Mouse (Mus musculus) common myeloid progenitor, adult 5-6 weeks (primary cell): ENCODE measurements around the gene Ppp1r36. TPM values are rescaled to one million over a fixed set of nuclear protein-coding genes. Genes with fewer than 3 reads are reported as not detected.

ENCODE experiments used
- ATAC-seq: replicated peaks from 2 replicates; pipeline ENCODE4 v1.8.0; 2016; ENCODE audit warnings: low read depth, mild to moderate bottlenecking, moderate TSS enrichment, inconsistent platforms; ENCODE audit not compliant: poor library complexity, severe bottlenecking
- total RNA-seq: library from RNA; stranded (forward); fragments of 200-1000, 187-1606 nt; gene quantifications from 2 replicates; pipeline ENCODE4 v1.2.3, GENCODE M21; 2017

Gene Ppp1r36
- total RNA-seq, result 0.64 and 2.2 TPM in 2 replicates

GRCm38 (mm10) chr12:76417433-76417854 lies at the start of gene Ppp1r36:
TSS of gene Ppp1r36 (plus strand) at chr12:76417538.
- no peak for ATAC-seq

- ATAC-seq, result no peak
These were observed 49.0 kb upstream of the Ppp1r36 start for GRCm38 (mm10) chr12:76368201-76368789.

- no peak for ATAC-seq
These were observed 48.5 kb upstream of the Ppp1r36 start for GRCm38 (mm10) chr12:76368790-76369205.

- peak; percentile 16 for ATAC-seq
These were observed 47.9 kb upstream of the Ppp1r36 start, which contains the start of gene Zbtb25 for GRCm38 (mm10) chr12:76369206-76369977. TSS of gene Zbtb25 (minus strand) at chr12:76369602.

GRCm38 (mm10) chr12:76369978-76370830 lies 47.1 kb upstream of the Ppp1r36 start, which contains the start of gene Zbtb1:
TSS of gene Zbtb1 (plus strand) at chr12:76370266.
- ATAC-seq, result peak; percentile 19

- peak; percentile 17; the same call in 1 of the 2 replicates for ATAC-seq
These were observed 46.3 kb upstream of the Ppp1r36 start for GRCm38 (mm10) chr12:76370831-76371571.

- ATAC-seq, result no peak
These were observed 45.3 kb upstream of the Ppp1r36 start for GRCm38 (mm10) chr12:76372046-76372445.

GRCm38 (mm10) chr12:76372881-76373818 lies 44.2 kb upstream of the Ppp1r36 start:
- no peak for ATAC-seq

GRCm38 (mm10) chr12:76373991-76374390 lies 43.3 kb upstream of the Ppp1r36 start:
- no peak for ATAC-seq

GRCm38 (mm10) chr12:76374911-76375310 lies 42.4 kb upstream of the Ppp1r36 start:
- no peak for ATAC-seq

- ATAC-seq, result peak; percentile 40
These were observed 41.8 kb upstream of the Ppp1r36 start for GRCm38 (mm10) chr12:76375506-76375905.

- ATAC-seq, result peak; percentile 74
These were observed 40.7 kb upstream of the Ppp1r36 start for GRCm38 (mm10) chr12:76376649-76377048.

- 0 out of 2 replicates have a peak, but pooled peaks have one; percentile 13 for ATAC-seq
These were observed 40.3 kb upstream of the Ppp1r36 start for GRCm38 (mm10) chr12:76377059-76377458.

- ATAC-seq, result no peak
These were observed 39.6 kb upstream of the Ppp1r36 start for GRCm38 (mm10) chr12:76377726-76378125.

- no peak for ATAC-seq
These were observed 38.8 kb upstream of the Ppp1r36 start for GRCm38 (mm10) chr12:76378556-76378955.

GRCm38 (mm10) chr12:76380151-76380550 lies 37.2 kb upstream of the Ppp1r36 start:
- no peak for ATAC-seq

- ATAC-seq, result no peak
These were observed 32.0 kb upstream of the Ppp1r36 start for GRCm38 (mm10) chr12:76385342-76385741.

GRCm38 (mm10) chr12:76388794-76389193 lies 28.5 kb upstream of the Ppp1r36 start:
- ATAC-seq, result no peak
